Mouse (Mus musculus): ENCODE measurements around the gene Mthfd1. TPM values are rescaled to one million over a fixed set of nuclear protein-coding genes. Genes with fewer than 3 reads are reported as not detected.

Mthfd1 gene
- total and polyA plus RNA-seq, 2 experiments from 2014 or later, result 18.3 to 23.8 TPM

- H3K36me3 ChIP-seq (replicated peaks; ENCODE audit: control insufficient read depth, insufficient read depth, low read length), result peaks cover 45% of the 10 kb centered on the region
- H3K27ac ChIP-seq (ENCODE audit: low read depth), result no peak overlapping the region
- DNase-seq (ENCODE audit: low spot score) (no peak), ATAC-seq (ENCODE audit: insufficient read depth, low read depth) (no peak)
- peaks cover 8% of the 10 kb centered on the region for H3K4me1 ChIP-seq (ENCODE audit: control insufficient read depth, insufficient read depth)
- H3K4me3 ChIP-seq (ENCODE audit: low read depth, low read length), result no peak overlapping the region
- no peak for TF ChIP-seq EP300 (IDR thresholded peaks at IDR 0.05; ENCODE audit: low read depth)
- no peak for TF ChIP-seq CTCF (IDR thresholded peaks at IDR 0.05; ENCODE audit: low read depth)
- H3K9me3 ChIP-seq (replicated peaks; ENCODE audit: control insufficient read depth, low read length), result no peaks in the 10 kb centered on the region
- no peak overlapping the region for H3K4me2 ChIP-seq (ENCODE audit: low read depth, low read length)
- WGBS, result 55% methylated on average over 4 of the region's 4 CpGs
- H3K9ac ChIP-seq (replicated peaks; ENCODE audit: low read depth, low read length), result no peak overlapping the region
- no peaks in the 10 kb centered on the region for H3K27me3 ChIP-seq (ENCODE audit: control insufficient read depth, insufficient read depth, low read length)
Measured at GRCm38 (mm10) chr12:76304199-76304598, 49.1 kb downstream of the Mthfd1 start.

DNA sequence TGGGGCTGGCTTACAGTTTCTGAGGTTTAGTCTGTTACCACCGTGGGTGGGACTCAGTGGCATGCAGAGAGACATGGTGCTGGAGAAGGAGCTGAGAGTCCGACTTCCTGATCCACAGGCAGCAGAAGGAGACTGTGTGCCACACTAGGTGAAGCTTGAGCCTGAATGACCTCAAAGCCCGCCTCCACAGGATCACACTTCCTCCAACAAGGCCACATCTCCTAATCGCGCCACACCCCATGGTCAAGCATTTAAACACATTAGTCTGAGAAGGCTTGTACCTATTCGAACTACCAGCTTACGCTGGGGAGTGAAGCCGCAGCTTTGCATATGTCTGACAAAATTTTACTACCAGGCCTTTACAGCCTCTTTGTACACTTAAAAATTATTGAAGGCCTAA lies 50.0 kb downstream of the Mthfd1 start:
- Histone ChIP-seq H3K36me3 (replicated peaks; ENCODE audit: control insufficient read depth, insufficient read depth, low read length) (peaks cover 38% of the 10 kb centered on the region), H3K4me3 (ENCODE audit: low read depth, low read length) (no peak overlapping the region), H3K27me3 (ENCODE audit: control insufficient read depth, insufficient read depth, low read length) (no peaks in the 10 kb centered on the region), H3K9me3 (replicated peaks; ENCODE audit: control insufficient read depth, low read length) (no peaks in the 10 kb centered on the region), H3K27ac (ENCODE audit: low read depth) (no peak overlapping the region), H3K4me2 (ENCODE audit: low read depth, low read length) (no peak overlapping the region), H3K9ac (replicated peaks; ENCODE audit: low read depth, low read length) (no peak overlapping the region), H3K4me1 (ENCODE audit: control insufficient read depth, insufficient read depth) (peaks cover 8% of the 10 kb centered on the region)
- no peak for ATAC-seq (ENCODE audit: insufficient read depth, low read depth)
- 83% methylated on average over 8 of the region's 8 CpGs for WGBS
- DNase-seq (ENCODE audit: low spot score), result no peak
- TF ChIP-seq EP300 (IDR thresholded peaks at IDR 0.05; ENCODE audit: low read depth) (no peak), CTCF (IDR thresholded peaks at IDR 0.05; ENCODE audit: low read depth) (no peak)

DNA sequence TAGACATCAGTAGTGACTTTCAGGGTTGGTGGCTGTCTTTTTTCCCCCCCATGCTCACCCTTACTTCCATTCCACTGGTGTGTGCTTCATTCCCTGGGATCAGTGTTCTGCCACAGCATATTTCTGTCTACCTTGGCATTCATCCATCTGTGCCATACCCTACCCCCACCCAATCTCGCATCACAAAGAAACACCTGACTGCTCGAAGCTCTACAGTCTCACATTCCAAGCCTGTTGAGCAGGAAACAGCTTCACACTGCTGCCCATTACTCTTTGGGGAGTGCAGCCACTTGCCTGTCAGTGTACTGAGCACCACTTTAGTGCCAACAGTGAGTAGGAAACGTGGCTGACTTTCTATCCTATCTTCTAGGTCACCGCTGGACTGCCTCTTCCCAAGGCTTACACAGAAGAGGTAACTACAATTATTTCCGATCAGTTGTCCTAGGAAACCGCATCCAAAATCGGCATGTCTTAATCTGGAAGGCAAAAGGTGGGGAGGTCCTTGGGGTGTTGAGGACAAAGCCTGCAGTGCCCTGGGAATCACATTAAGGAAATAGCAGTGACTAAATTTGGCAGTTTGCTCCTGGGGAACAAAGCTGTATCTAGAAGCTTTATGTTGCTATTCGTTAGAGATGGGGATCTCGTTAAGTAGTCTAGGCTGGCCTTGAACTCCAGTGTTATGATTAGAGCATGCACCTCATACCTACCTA lies 51.9 kb downstream of the Mthfd1 start:
- Histone ChIP-seq H3K9ac (replicated peaks; ENCODE audit: low read depth, low read length) (no peak overlapping the region), H3K9me3 (replicated peaks; ENCODE audit: control insufficient read depth, low read length) (no peaks in the 10 kb centered on the region), H3K4me1 (ENCODE audit: control insufficient read depth, insufficient read depth) (peaks cover 8% of the 10 kb centered on the region), H3K36me3 (replicated peaks; ENCODE audit: control insufficient read depth, insufficient read depth, low read length) (peaks cover 32% of the 10 kb centered on the region), H3K27me3 (ENCODE audit: control insufficient read depth, insufficient read depth, low read length) (no peaks in the 10 kb centered on the region), H3K4me3 (ENCODE audit: low read depth, low read length) (no peak overlapping the region), H3K27ac (ENCODE audit: low read depth) (peak overlapping the region; percentile 60), H3K4me2 (ENCODE audit: low read depth, low read length) (no peak overlapping the region)
- WGBS, result 41% methylated on average over 9 of the region's 9 CpGs
- ATAC-seq (ENCODE audit: insufficient read depth, low read depth) (no peak), DNase-seq (ENCODE audit: low spot score) (no peak)
- TF ChIP-seq CTCF (IDR thresholded peaks at IDR 0.05; ENCODE audit: low read depth) (no peak), EP300 (IDR thresholded peaks at IDR 0.05; ENCODE audit: low read depth) (no peak)

DNA sequence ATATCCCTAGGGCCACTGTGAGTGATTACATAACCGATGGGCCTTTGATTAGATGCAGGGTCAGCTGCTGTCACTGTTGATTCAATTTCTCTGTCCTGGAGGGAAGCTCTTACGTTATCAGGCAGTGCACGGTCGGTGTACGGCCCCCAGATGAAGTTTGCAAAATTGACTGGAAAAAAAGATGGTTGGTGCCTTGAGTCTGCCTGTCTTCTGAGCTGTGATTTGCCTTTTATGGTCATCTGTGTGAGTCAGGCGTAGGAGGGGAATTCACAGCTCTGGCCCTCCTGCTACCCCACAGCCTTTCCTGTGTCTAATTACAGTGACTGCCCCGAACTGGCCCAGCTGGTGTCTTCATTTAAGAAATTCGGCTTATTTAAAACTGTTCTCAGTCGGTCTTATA lies 52.9 kb downstream of the Mthfd1 start:
- Histone ChIP-seq H3K9me3 (replicated peaks; ENCODE audit: control insufficient read depth, low read length) (no peaks in the 10 kb centered on the region), H3K4me2 (ENCODE audit: low read depth, low read length) (no peak overlapping the region), H3K4me3 (ENCODE audit: low read depth, low read length) (no peak overlapping the region), H3K27me3 (ENCODE audit: control insufficient read depth, insufficient read depth, low read length) (no peaks in the 10 kb centered on the region), H3K36me3 (replicated peaks; ENCODE audit: control insufficient read depth, insufficient read depth, low read length) (peaks cover 29% of the 10 kb centered on the region), H3K9ac (replicated peaks; ENCODE audit: low read depth, low read length) (no peak overlapping the region), H3K27ac (ENCODE audit: low read depth) (peak overlapping the region; percentile 70), H3K4me1 (ENCODE audit: control insufficient read depth, insufficient read depth) (peaks cover 8% of the 10 kb centered on the region)
- ATAC-seq (ENCODE audit: insufficient read depth, low read depth) (peak; percentile 72), DNase-seq (ENCODE audit: low spot score) (peak; percentile 73)
- WGBS, result 39% methylated on average over 9 of the region's 9 CpGs
- TF ChIP-seq EP300 (IDR thresholded peaks at IDR 0.05; ENCODE audit: low read depth), result 0 out of 2 replicates have a peak, but pooled peaks have one; percentile 42
- no peak for TF ChIP-seq CTCF (IDR thresholded peaks at IDR 0.05; ENCODE audit: low read depth)

DNA sequence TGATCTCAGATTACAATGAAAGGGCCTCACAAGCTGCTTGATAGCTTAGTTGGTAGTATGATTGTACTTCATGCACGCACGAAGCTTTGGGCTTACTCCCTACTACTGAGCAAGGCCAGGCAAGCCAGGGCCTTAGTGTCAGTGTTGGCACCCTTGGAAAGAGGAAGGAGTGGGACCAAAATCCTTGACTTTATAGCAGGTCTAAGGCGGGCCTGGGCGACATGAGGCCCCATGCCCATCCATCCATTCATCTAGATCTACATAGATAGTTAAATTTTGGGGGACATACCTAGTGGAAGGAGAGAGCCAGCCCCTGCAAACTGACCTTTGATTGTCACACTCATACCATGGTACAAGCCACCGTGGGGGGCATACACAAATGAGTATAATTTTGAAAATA lies 53.3 kb downstream of the Mthfd1 start:
- no peak overlapping the region for H3K4me3 ChIP-seq (ENCODE audit: low read depth, low read length)
- peak overlapping the region; percentile 70 for H3K27ac ChIP-seq (ENCODE audit: low read depth)
- ATAC-seq (ENCODE audit: insufficient read depth, low read depth) (no peak), DNase-seq (ENCODE audit: low spot score) (no peak)
- no peaks in the 10 kb centered on the region for H3K27me3 ChIP-seq (ENCODE audit: control insufficient read depth, insufficient read depth, low read length)
- H3K9me3 ChIP-seq (replicated peaks; ENCODE audit: control insufficient read depth, low read length), result no peaks in the 10 kb centered on the region
- TF ChIP-seq EP300 (IDR thresholded peaks at IDR 0.05; ENCODE audit: low read depth) (no peak), CTCF (IDR thresholded peaks at IDR 0.05; ENCODE audit: low read depth) (no peak)
- peaks cover 25% of the 10 kb centered on the region for H3K36me3 ChIP-seq (replicated peaks; ENCODE audit: control insufficient read depth, insufficient read depth, low read length)
- H3K9ac ChIP-seq (replicated peaks; ENCODE audit: low read depth, low read length), result no peak overlapping the region
- H3K4me1 ChIP-seq (ENCODE audit: control insufficient read depth, insufficient read depth), result peaks cover 8% of the 10 kb centered on the region
- no peak overlapping the region for H3K4me2 ChIP-seq (ENCODE audit: low read depth, low read length)
- 69% methylated on average over 5 of the region's 5 CpGs for WGBS

GRCm38 (mm10) chr12:76310007-76310406 lies 54.9 kb downstream of the Mthfd1 start:
- TF ChIP-seq CTCF (IDR thresholded peaks at IDR 0.05; ENCODE audit: low read depth), result no peak
- no peak for TF ChIP-seq EP300 (IDR thresholded peaks at IDR 0.05; ENCODE audit: low read depth)
- Histone ChIP-seq H3K9me3 (replicated peaks; ENCODE audit: control insufficient read depth, low read length) (no peaks in the 10 kb centered on the region), H3K27me3 (ENCODE audit: control insufficient read depth, insufficient read depth, low read length) (no peaks in the 10 kb centered on the region), H3K4me1 (ENCODE audit: control insufficient read depth, insufficient read depth) (peaks cover 8% of the 10 kb centered on the region), H3K36me3 (replicated peaks; ENCODE audit: control insufficient read depth, insufficient read depth, low read length) (peaks cover 22% of the 10 kb centered on the region), H3K27ac (ENCODE audit: low read depth) (peak overlapping the region; percentile 5; the same call in 1 of the 2 replicates), H3K9ac (replicated peaks; ENCODE audit: low read depth, low read length) (no peak overlapping the region), H3K4me3 (ENCODE audit: low read depth, low read length) (no peak overlapping the region), H3K4me2 (ENCODE audit: low read depth, low read length) (no peak overlapping the region)
- 66% methylated on average over 6 of the region's 6 CpGs for whole genome bisulfite sequencing
- DNase-seq (ENCODE audit: low spot score) (no peak), ATAC-seq (ENCODE audit: insufficient read depth, low read depth) (no peak)

Data from heart, postnatal 0 days (tissue).